Mouse (Mus musculus): ENCODE measurements around the gene Fam189a2. TPM values are rescaled to one million over a fixed set of nuclear protein-coding genes. Genes with fewer than 3 reads are reported as not detected.

Gene Fam189a2
- polyA plus RNA-seq, 1 experiment from 2014 or later, result 0.88 TPM

DNA sequence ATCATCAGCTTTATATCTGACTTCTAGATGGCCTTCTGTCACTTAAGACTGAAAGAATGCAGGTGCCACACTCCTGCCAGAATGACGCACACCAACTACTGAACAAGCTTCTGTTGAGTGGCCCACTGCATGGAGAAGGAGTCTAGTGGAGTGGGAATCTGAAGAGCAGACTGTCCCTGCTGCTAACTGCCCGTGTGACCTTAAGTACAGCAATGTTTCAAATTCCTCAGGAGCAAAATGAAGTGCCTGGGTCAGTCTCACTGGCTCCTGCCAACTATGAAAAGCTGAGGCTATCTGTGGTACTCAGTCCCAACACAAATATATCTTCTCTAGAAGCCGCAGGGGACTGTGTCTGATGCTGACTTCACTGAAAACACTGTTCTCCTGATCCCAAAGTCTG, 18.5 kb upstream of the Fam189a2 start:
- H3K27ac ChIP-seq, result no peak overlapping the region
- H3K4me3 ChIP-seq, result no peak overlapping the region
- no peak overlapping the region for H3K9ac ChIP-seq
- no peak for ATAC-seq (ENCODE audit: low FRiP score)
- no peaks in the 10 kb centered on the region for H3K27me3 ChIP-seq
- H3K36me3 ChIP-seq, result no peaks in the 10 kb centered on the region
- H3K4me1 ChIP-seq, result no peaks in the 10 kb centered on the region
- no peaks in the 10 kb centered on the region for H3K9me3 ChIP-seq (replicated peaks)
- no peak overlapping the region for H3K4me2 ChIP-seq (replicated peaks)
- 86% methylated on average over 3 of the region's 3 CpGs for WGBS

DNA sequence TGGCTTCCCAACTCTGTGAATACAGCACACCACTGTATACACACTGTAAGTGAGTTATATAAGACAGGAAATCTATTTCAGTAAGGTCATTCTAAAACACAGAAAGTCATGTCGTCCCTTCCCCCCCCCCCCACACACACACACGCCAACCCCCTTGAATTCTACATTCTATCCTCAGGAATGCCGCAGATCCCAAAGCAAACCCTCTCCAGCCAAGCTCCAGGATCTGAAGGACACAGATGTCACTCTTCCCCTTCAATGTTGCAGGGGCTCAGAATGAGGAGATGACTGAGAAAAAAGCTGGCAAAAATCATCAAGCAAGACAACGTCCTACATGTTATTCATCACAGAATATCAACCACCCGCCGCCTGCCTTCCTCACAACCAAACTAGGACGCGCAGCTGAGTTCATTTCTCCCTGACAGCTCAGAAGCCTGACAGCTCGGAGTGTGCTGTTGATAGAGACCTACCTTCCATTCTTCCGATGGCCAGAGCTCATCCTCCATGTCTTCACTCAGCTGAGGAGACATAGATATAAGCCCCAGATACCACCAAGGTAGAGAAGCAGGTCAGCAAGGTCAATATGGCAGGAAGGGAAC, 15.7 kb upstream of the Fam189a2 start:
- Histone ChIP-seq H3K4me1 (no peaks in the 10 kb centered on the region), H3K9ac (no peak overlapping the region), H3K4me2 (replicated peaks) (no peak overlapping the region), H3K27me3 (no peaks in the 10 kb centered on the region), H3K27ac (no peak overlapping the region), H3K4me3 (no peak overlapping the region), H3K36me3 (no peaks in the 10 kb centered on the region), H3K9me3 (replicated peaks) (no peaks in the 10 kb centered on the region)
- 92% methylated on average over 10 of the region's 10 CpGs for WGBS
- ATAC-seq (ENCODE audit: low FRiP score), result no peak

DNA sequence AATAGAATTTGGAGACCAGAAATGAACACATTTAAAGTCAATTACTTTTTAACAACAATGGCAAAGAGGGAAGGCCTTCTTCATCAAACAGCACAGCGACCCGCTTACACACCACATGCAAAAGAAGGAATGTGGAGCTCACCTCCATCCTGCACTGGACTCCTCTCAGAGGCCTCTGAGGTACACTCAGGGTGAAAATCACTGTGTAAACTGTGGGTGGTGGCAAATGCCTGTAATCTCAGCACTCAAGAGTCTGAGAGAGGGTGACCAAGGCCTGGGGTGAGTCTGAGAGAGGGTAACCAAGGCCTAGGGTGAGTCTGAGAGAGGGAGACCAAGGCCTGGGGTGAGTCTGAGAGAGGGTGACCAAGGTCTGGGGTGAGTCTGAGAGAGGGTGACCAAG, 11.6 kb upstream of the Fam189a2 start:
- no peaks in the 10 kb centered on the region for H3K4me1 ChIP-seq
- no peaks in the 10 kb centered on the region for H3K27me3 ChIP-seq
- H3K27ac ChIP-seq, result no peak overlapping the region
- H3K4me2 ChIP-seq (replicated peaks), result no peak overlapping the region
- no peak for ATAC-seq (ENCODE audit: low FRiP score)
- WGBS, result 95% methylated on average over 2 of the region's 2 CpGs
- H3K9me3 ChIP-seq (replicated peaks), result no peaks in the 10 kb centered on the region
- no peak overlapping the region for H3K4me3 ChIP-seq
- no peak overlapping the region for H3K9ac ChIP-seq
- no peaks in the 10 kb centered on the region for H3K36me3 ChIP-seq

DNA sequence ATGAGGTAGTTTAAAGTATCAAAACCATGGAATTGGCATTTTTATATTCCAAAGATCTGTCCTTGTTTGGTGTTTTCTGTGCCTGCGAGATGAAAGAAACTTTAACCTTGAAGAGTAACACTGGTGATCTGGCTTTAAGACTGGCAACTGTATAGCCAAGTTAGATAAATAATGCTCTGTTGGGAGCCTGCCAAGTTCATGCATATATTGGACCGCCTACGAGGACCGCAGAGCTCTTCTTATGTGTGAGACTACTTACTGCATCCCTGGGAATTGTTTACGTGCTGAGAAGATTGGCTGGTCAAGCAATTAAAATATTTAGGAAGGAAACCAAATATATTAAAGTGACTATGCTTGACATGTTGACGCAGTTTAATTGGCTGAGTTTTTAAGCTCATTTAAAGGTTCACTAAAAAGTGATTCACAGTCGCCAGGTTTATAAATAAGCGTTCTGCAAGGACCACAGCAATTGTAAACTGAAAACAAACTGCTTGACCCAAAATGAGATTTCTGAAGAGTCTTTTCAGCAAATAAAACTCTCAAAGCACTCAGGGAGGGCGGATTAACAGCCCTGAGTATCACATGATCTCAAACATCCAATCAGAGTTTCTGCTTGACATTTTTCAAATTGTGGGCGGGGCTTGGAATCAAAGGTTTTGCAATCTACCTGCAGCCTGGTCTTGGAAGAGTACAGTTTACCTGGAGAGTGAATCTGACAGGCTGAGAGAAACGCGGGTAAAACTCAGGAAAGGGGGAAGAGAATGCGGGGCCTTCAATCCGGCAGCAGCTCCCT, 8.4 kb upstream of the Fam189a2 start:
- WGBS, result 84% methylated on average over 14 of the region's 14 CpGs
- no peak overlapping the region for H3K27ac ChIP-seq
- no peaks in the 10 kb centered on the region for H3K36me3 ChIP-seq
- no peaks in the 10 kb centered on the region for H3K4me1 ChIP-seq
- H3K27me3 ChIP-seq, result no peaks in the 10 kb centered on the region
- H3K4me2 ChIP-seq (replicated peaks), result no peak overlapping the region
- no peak for ATAC-seq (ENCODE audit: low FRiP score)
- H3K9ac ChIP-seq, result no peak overlapping the region
- no peak overlapping the region for H3K4me3 ChIP-seq
- H3K9me3 ChIP-seq (replicated peaks), result no peaks in the 10 kb centered on the region

DNA sequence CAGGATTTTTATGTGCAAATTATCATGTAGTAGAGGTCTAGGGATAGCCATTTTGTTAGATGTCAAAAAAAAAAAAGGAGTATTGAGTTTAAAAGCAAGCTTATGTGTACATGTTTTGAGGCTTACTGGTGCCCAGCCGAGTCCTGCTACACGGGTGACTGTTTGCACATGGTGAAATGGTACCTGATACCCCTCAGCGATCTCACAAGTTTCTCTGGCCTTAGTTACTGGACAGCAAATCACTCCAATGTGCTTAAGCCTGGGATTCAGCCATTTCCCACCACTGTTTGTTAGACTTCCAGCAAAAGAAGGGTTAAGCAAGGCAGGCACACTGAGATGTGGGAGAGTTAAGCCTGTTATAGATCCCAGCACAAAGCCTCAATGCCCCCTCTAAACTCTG, 3.5 kb upstream of the Fam189a2 start:
- ATAC-seq (ENCODE audit: low FRiP score), result no peak
- H3K27ac ChIP-seq, result no peak overlapping the region
- WGBS, result 64% methylated on average over 3 of the region's 3 CpGs

DNA sequence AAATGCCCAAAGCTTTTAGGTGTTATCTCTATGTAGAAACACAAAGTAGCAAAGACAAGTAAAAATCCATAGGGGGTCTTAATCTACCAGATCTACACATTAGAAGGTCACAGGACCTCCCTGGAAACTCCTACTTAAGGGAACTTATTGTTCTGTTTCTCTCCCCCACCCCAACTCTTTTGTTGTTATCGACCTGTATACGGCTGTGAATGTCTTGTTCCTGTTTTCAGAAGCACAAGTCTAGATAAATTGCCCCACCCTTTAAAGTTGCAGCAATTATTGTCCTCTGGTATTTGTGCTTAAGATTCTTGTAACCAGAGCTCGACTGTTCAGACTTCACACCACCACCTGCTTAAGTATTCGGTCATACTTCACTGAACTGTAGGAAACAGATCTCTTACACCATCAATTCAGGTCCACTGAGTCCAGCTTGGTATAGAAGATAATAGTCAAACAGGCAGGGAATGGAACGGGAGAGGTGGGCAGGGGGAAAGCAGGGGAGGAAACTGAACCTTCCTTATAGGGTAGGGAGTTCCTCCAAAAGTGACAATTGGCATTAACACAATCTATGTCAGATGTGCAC, 1.9 kb upstream of the Fam189a2 start:
- no peaks in the 10 kb centered on the region for H3K36me3 ChIP-seq
- no peak overlapping the region for H3K9ac ChIP-seq
- peaks cover 13% of the 10 kb centered on the region for H3K4me1 ChIP-seq
- 42% methylated on average over 5 of the region's 5 CpGs for whole genome bisulfite sequencing
- no peak overlapping the region for H3K27ac ChIP-seq
- peaks cover 40% of the 10 kb centered on the region for H3K27me3 ChIP-seq
- H3K4me2 ChIP-seq (replicated peaks), result no peak overlapping the region
- ATAC-seq (ENCODE audit: low FRiP score), result no peak
- no peak overlapping the region for H3K4me3 ChIP-seq
- H3K9me3 ChIP-seq (replicated peaks), result no peaks in the 10 kb centered on the region

More for the DNA sequence above, 3.5 kb upstream of the Fam189a2 start:
- no peak overlapping the region for H3K4me3 ChIP-seq
- no peaks in the 10 kb centered on the region for H3K36me3 ChIP-seq
- H3K4me2 ChIP-seq (replicated peaks), result no peak overlapping the region
- peaks cover 13% of the 10 kb centered on the region; the same call in 1 of the 2 replicates for H3K4me1 ChIP-seq
- no peaks in the 10 kb centered on the region for H3K9me3 ChIP-seq (replicated peaks)
- H3K27me3 ChIP-seq, result peaks cover 29% of the 10 kb centered on the region
- H3K9ac ChIP-seq, result no peak overlapping the region

DNA sequence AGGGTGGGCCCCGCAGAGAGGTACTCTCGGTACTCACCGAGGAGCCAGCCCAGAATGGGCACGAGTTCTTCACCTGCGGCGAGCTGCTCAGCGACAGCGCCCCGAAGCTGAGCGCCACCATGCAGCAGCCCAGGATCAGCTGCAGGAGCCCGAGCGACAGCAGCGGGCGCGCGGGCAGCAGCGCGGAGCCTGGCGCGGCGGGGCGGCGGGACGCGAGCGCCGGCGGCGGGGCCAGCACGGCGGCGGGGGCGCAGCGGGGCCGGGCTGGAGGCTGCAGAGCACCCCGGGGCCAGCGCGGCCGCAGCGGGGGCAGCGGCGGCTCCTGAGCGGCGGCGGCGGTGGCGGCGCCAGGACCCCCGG, 328 bp downstream of the Fam189a2 start:
- Histone ChIP-seq H3K9ac (peak overlapping the region; percentile 86), H3K27ac (no peak overlapping the region), H3K27me3 (peaks cover 41% of the 10 kb centered on the region), H3K4me1 (peaks cover 17% of the 10 kb centered on the region), H3K36me3 (no peaks in the 10 kb centered on the region), H3K9me3 (replicated peaks) (no peaks in the 10 kb centered on the region), H3K4me3 (peak overlapping the region; percentile 70), H3K4me2 (replicated peaks) (peak overlapping the region; percentile 93)
- under 1% methylated on average over 29 of the region's 49 CpGs for WGBS
- peak; percentile 73 for ATAC-seq (ENCODE audit: low FRiP score)

DNA sequence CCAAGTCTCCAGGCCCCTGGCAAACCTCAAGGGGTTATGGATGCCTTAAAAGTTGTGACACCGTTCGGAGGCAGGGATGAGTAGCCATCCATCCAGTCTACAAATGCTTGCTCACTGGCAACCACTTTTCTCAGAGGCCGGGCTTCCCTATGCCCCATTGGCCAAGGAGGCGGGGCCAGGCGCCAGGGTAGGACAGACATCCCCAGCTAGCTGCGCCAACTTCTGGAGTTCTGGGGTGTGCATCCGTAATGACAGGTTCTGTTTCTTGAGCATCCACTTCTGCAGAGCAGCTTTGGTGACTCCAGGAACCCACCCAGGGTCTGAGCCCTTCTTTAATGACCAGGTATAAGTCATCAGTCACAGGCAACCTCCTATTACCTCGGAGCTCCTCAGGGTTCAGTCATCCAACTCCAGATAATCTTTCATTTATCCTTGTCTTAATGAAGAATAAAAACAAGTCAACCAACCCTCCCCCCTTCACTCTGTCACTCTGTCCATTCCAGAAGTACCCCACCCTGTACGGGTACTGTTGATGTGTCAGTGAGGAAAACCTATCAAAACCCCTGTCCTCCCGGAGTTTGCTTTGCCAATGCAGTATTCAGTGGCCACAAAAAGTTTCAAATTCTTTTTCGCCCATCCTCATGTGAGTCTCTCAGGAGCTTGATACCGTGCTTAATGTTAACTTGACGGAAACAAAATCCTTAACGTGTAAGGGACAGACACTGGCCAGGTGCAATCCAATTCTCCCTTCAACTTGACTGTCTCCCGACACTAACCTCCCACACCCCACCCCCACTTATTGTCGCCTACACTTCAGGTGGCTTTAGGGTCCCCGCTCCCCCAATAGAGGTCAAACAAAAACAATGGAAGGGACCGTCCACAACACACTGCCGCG, 956 bp downstream of the Fam189a2 start:
- WGBS, result 15% methylated on average over 20 of the region's 20 CpGs
- Histone ChIP-seq H3K36me3 (no peaks in the 10 kb centered on the region), H3K4me2 (replicated peaks) (peak overlapping the region; percentile 93), H3K27me3 (peaks cover 41% of the 10 kb centered on the region), H3K27ac (no peak overlapping the region), H3K4me1 (peaks cover 22% of the 10 kb centered on the region), H3K9me3 (replicated peaks) (no peaks in the 10 kb centered on the region), H3K9ac (peak overlapping the region; percentile 86), H3K4me3 (peak overlapping the region; percentile 70)
- peak; percentile 4; the same call in 1 of the 2 replicates for ATAC-seq (ENCODE audit: low FRiP score)

DNA sequence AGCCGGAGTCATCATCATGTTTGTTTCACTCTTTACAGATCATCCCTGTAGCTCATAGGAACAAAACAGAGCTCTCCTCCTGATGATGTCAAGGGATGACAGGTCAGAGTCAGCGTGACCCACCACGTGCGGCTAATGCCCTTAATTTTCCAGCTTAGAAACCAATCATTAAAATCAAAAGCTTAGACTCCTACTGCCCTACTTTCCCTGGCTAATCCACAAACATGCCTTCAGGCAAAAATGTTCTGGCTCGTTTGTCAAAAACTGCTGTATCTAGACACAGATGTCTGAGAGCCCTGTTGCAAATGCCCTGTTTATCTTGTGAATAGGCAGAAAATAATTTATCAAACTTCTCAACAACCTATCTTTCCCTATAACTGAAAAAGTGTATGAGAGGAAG, 4.9 kb downstream of the Fam189a2 start:
- Histone ChIP-seq H3K9ac (no peak overlapping the region), H3K27ac (no peak overlapping the region), H3K4me2 (replicated peaks) (no peak overlapping the region), H3K27me3 (peaks cover 17% of the 10 kb centered on the region), H3K36me3 (no peaks in the 10 kb centered on the region), H3K4me1 (peaks cover 21% of the 10 kb centered on the region), H3K9me3 (replicated peaks) (no peaks in the 10 kb centered on the region), H3K4me3 (no peak overlapping the region)
- WGBS, result 60% methylated on average over 5 of the region's 5 CpGs
- no peak for ATAC-seq (ENCODE audit: low FRiP score)

DNA sequence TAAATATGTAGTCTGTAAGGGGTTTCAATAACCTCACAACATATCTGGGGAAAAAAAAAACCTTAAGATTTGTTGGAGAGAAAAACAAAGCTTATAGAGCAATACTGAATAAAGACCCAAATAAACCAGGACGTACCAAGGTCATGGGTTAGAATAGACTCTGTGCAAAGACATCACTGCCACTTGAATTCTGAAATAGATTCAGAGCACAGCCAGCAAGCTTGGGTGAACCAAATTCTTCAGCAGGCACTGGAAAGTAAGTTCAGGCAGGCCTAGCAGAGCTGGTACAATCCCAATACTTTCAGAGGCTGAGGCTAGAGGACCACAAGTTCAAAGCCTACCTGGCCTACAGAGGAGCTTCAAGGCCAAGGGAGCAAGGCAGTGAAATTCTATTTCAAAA, 6.2 kb downstream of the Fam189a2 start:
- Histone ChIP-seq H3K27ac (0 out of 2 replicates have a peak overlapping the region, but pooled peaks have one; percentile 35), H3K4me3 (no peak overlapping the region), H3K9me3 (replicated peaks) (no peaks in the 10 kb centered on the region), H3K9ac (no peak overlapping the region), H3K4me1 (peaks cover 15% of the 10 kb centered on the region), H3K27me3 (peaks cover 15% of the 10 kb centered on the region), H3K4me2 (replicated peaks) (no peak overlapping the region), H3K36me3 (no peaks in the 10 kb centered on the region)
- no peak for ATAC-seq (ENCODE audit: low FRiP score)
- 28% methylated on average over 1 of the region's 1 CpGs for WGBS

DNA sequence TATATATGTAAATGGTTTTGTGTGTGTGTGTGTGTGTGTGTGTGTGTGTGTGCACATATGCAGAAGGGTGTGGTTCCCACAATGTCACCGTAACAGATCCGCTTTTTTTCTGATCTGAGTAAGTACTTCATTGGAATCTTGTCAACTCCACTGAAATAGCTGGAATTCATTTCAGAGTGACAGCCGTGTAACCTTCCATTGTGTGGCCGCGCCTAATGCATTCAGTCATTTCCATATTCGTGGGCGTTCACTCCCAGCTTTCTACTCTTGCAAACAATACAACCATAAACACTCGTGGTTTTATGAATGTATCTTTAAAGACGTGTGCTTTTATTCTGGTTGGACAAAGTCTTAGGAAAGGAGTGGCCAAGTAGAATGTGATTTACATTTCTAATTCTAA, 6.7 kb downstream of the Fam189a2 start:
- Histone ChIP-seq H3K4me1 (peaks cover 13% of the 10 kb centered on the region), H3K9me3 (replicated peaks) (no peaks in the 10 kb centered on the region), H3K4me3 (no peak overlapping the region), H3K36me3 (no peaks in the 10 kb centered on the region), H3K9ac (no peak overlapping the region), H3K27ac (no peak overlapping the region), H3K27me3 (peaks cover 10% of the 10 kb centered on the region), H3K4me2 (replicated peaks) (0 out of 2 replicates have a peak overlapping the region, but pooled peaks have one; percentile 8)
- ATAC-seq (ENCODE audit: low FRiP score), result peak; percentile 66
- 29% methylated on average over 9 of the region's 9 CpGs for WGBS

DNA sequence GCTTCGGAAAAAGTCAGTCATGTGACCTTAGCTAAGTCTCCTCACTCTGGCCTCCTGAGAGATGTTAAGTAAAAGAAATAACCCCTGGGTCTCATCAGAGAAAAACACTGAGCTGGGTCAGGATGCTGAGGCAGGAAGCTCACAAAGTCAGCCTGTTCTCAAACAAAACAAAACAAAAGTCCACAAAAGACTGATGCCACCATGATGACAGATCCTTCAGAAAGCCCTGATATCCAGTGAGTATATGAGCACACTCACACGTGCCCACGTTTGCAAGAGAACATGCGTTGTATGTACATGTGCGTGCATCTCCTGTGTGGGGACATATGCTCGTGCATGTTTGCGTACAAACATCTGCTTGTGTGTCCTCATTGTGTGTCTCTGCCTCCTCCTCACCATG, 7.5 kb downstream of the Fam189a2 start:
- Histone ChIP-seq H3K4me3 (no peak overlapping the region), H3K9me3 (replicated peaks) (no peaks in the 10 kb centered on the region), H3K27ac (no peak overlapping the region), H3K4me1 (peaks cover 13% of the 10 kb centered on the region), H3K36me3 (no peaks in the 10 kb centered on the region), H3K4me2 (replicated peaks) (no peak overlapping the region), H3K27me3 (peaks cover 6% of the 10 kb centered on the region), H3K9ac (no peak overlapping the region)
- no peak for ATAC-seq (ENCODE audit: low FRiP score)
- 81% methylated on average over 7 of the region's 7 CpGs for WGBS
